Mouse (Mus musculus): ENCODE measurements at regions not wholly inside any gene's neighbourhood (a gene's known extent, or its start where the extent isn't known, plus 50 kb on each side); places are given as distances from the start of the nearest gene placed in this dataset.

GRCm38 (mm10) chr8:10701648-10702061 lies 306.6 kb downstream of the Irs2 start:
- TF ChIP-seq RAD21 (IDR thresholded peaks at IDR 0.05; ENCODE audit: low read depth, low read length) (no peak), POLR2A (IDR thresholded peaks at IDR 0.05; ENCODE audit: control insufficient read depth in 1 of 2, insufficient read depth in 1 of 2, low read depth in 1 of 2, low read length in 2 of 2, poor library complexity in 1 of 2) (no peak), TCF12 (IDR thresholded peaks at IDR 0.05; ENCODE audit: low read depth, low read length) (no peak), CHD2 (IDR thresholded peaks at IDR 0.05; ENCODE audit: low read length) (no peak), RCOR1 (IDR thresholded peaks at IDR 0.05; ENCODE audit: low read depth, low read length) (no peak), CTCF (IDR thresholded peaks at IDR 0.05 in 2 of 3, conservative IDR thresholded peaks at IDR 0.05 in 1 of 3; ENCODE audit: control insufficient read depth in 1 of 3, insufficient read depth in 1 of 3, low read depth in 2 of 3, low read length in 3 of 3, poor library complexity in 1 of 3, severe bottlenecking in 1 of 3) (no peak), HCFC1 (IDR thresholded peaks at IDR 0.05; ENCODE audit: low read depth, low read length) (no peak), USF1 (IDR thresholded peaks at IDR 0.05; ENCODE audit: low read depth, low read length) (no peak), EP300 (IDR thresholded peaks at IDR 0.05; ENCODE audit: low read depth in 1 of 2, low read length in 2 of 2) (no peak), POLR2AphosphoS2 (IDR thresholded peaks at IDR 0.05; ENCODE audit: low read length) (no peak), GABPA (IDR thresholded peaks at IDR 0.05; ENCODE audit: low read depth, low read length) (no peak), KAT2A (conservative IDR thresholded peaks at IDR 0.05; ENCODE audit: low read depth, low read length) (no peak), POLR2AphosphoS5 (IDR thresholded peaks at IDR 0.05; ENCODE audit: borderline replicate concordance, low read depth, low read length) (no peak)
